Mouse (Mus musculus): Measurements from ENCODE around the gene Gbp10. TPM values are rescaled to one million over a fixed set of nuclear protein-coding genes. Genes with fewer than 3 reads are reported as not detected.

Gbp10 gene
- polyA plus RNA-seq (2014; fragmentation: Illumina TruSeq; extraction: RNeasy Lipid Tissue Mini Kit (QIAGEN cat#74804)), result 1.5 TPM

GRCm38 (mm10) chr5:105239483-105240047 lies at the start of gene Gbp10:
Gene Gbp10 (minus strand): TSS chr5:105239533.

Other genes with a start within 250 kb of the Gbp10 start
- gene Gbp9, start 100.0 kb downstream of the Gbp10 start, polyA plus RNA-seq (2014; fragmentation: Illumina TruSeq; extraction: RNeasy Lipid Tissue Mini Kit (QIAGEN cat#74804)), result 26.7 TPM
- gene Gbp8, start 100.0 kb downstream of the Gbp10 start, polyA plus RNA-seq (2014; fragmentation: Illumina TruSeq; extraction: RNeasy Lipid Tissue Mini Kit (QIAGEN cat#74804)), result 14.9 TPM
- 10.0 TPM for gene Gbp4, start 99.9 kb downstream of the Gbp10 start, polyA plus RNA-seq (2014; fragmentation: Illumina TruSeq; extraction: RNeasy Lipid Tissue Mini Kit (QIAGEN cat#74804))
- not detected for gene Gm43302, start 54.2 kb upstream of the Gbp10 start, polyA plus RNA-seq (2014; fragmentation: Illumina TruSeq; extraction: RNeasy Lipid Tissue Mini Kit (QIAGEN cat#74804))
- 22.2 TPM for gene Gbp6, start 54.2 kb upstream of the Gbp10 start, polyA plus RNA-seq (2014; fragmentation: Illumina TruSeq; extraction: RNeasy Lipid Tissue Mini Kit (QIAGEN cat#74804))
- 41.4 TPM for gene Lrrc8b, start 176.2 kb upstream of the Gbp10 start, polyA plus RNA-seq (2014; fragmentation: Illumina TruSeq; extraction: RNeasy Lipid Tissue Mini Kit (QIAGEN cat#74804))

Measured in ovary, adult 10 weeks (tissue).